Mouse (Mus musculus) midbrain, postnatal 0 days (tissue): ENCODE results near the gene Prkag2. TPM values are rescaled to one million over a fixed set of nuclear protein-coding genes. Genes with fewer than 3 reads are reported as not detected.

Source experiments
- ATAC-seq: fragments of 200-750 bp; cut with Nextera tagmentation; 2 replicates; pipeline ENCODE4 v1.8.0; 2017; ENCODE audit warnings: moderate number of reproducible peaks, mild to moderate bottlenecking, moderate TSS enrichment, moderate library complexity; ENCODE audit not compliant: low FRiP score
- DNase-seq: peaks from one replicate; pipeline ENCODE4 v3.0.0-alpha.2; 2015; ENCODE audit warnings: low spot score
- H3K27ac ChIP-seq: fragments of 300-500 bp; sonication (generic); 2 replicates; pipeline ENCODE4 v1.5.1; 2014; ENCODE audit warnings: low read depth, mild to moderate bottlenecking, low read length, mixed read lengths
- H3K27me3 ChIP-seq: fragments of 300-500 bp; sonication (generic); 2 replicates; pipeline ENCODE4 v1.6.1; 2014; ENCODE audit warnings: low read length, control low read depth, mixed read lengths; ENCODE audit not compliant: insufficient read depth
- H3K36me3 ChIP-seq: fragments of 300-500 bp; sonication (generic); 2 replicates; pipeline ENCODE4 v1.6.1; 2014; ENCODE audit warnings: low read length, control low read depth, mixed read lengths; ENCODE audit not compliant: insufficient read depth
- H3K4me1 ChIP-seq: fragments of 300-500 bp; sonication (generic); 2 replicates; pipeline ENCODE4 v1.6.1; 2014; ENCODE audit warnings: mild to moderate bottlenecking, control low read depth, antibody characterized with exemption, low read length, mixed read lengths; ENCODE audit not compliant: insufficient read depth
- H3K4me2 ChIP-seq: fragments of 300-500 bp; sonication (generic); 2 replicates; pipeline ENCODE4 v1.6.1; 2014; ENCODE audit warnings: low read depth, mild to moderate bottlenecking, low read length, mixed read lengths; ENCODE audit not compliant: poor library complexity, severe bottlenecking
- H3K4me3 ChIP-seq: fragments of 300-500 bp; sonication (generic); 2 replicates; pipeline ENCODE4 v1.5.1; 2014; ENCODE audit warnings: low read depth, mild to moderate bottlenecking, low read length, moderate library complexity
- H3K9ac ChIP-seq: fragments of 300-500 bp; sonication (generic); replicated peaks from 2 replicates; pipeline ENCODE4 v1.6.1; 2014; ENCODE audit warnings: mild to moderate bottlenecking, low read length, moderate library complexity, mixed read lengths; ENCODE audit not compliant: poor library complexity, severe bottlenecking
- H3K9me3 ChIP-seq: fragments of 300-500 bp; sonication (generic); 2 replicates; pipeline ENCODE4 v1.6.1; 2016; ENCODE audit warnings: low read length, control low read depth
- CTCF ChIP-seq: IDR thresholded peaks from 2 replicates; pipeline ENCODE4 v1.5.1; 2016; ENCODE audit warnings: antibody characterized with exemption, mild to moderate bottlenecking
- whole genome bisulfite sequencing: fragments of 180-500 bp; shearing (Covaris S2); extraction: QIAGEN DNeasy Blood & Tissue Kit; methylation state at CpG from one replicate; pipeline ENCODE4 v1.1.7; 2014; 5-methylcytosine and 5-hydroxymethylcytosine counted together
- polyA plus RNA-seq: library from polyadenylated mRNA; unstranded; fragments of >200 nt; fragmentation: Nextera tagmentation; extraction: Ambion mirVana; gene quantifications from 2 replicates; pipeline ENCODE4 v1.2.1, GENCODE M21; 2015
- total RNA-seq: library from RNA; depleted of rRNA; stranded (reverse); fragments of >200 nt; gene quantifications from 2 replicates; pipeline ENCODE4 v1.2.3, GENCODE M21; 2014

Prkag2 gene
- total and polyA plus RNA-seq, 2 experiments from 2014 or later, result 51.6 to 103 TPM

DNA sequence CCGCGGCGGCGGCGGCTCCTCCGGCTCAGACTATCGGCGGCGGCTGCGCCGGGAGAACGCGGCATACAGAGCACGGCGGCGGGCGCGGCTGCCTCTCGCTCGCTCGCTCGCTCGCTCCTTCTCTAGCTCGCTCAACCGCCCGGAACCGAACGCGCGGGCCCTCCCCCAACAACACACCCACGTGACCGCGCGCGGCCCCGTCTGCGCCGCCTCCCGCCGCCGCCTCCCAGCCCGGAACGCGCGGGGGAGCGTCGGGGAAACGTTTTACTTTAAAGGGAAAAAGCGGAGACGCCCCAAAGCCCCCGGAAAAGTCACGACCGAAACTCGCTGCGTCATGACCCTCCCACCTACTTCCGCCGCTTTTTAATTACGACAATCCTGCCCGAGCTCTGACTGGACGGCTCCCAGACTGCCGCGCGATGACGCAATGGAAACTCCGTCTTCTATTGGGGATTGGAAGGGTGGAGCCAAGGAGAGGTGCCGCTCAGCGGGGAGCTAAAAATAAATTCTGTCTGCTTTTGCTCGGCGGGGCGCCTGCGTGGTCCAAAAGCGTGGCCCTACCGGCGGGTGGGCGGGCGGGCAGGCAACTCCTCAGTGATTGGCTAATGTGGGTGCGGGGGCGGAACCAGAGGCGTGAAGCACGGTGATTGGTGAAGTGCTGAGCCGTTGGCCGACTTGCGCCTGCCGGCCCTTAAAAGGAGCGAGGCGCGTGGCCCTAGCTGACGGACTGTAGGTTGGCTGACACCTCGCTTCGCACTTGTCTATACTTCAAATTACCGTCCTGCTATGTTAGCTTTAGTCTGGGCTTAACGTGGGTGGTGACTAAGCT lies 258.0 kb downstream of the Prkag2 start, which contains the start of gene Rheb:
Gene Rheb (minus strand): TSS at position 351 of the 829 bp plus-strand sequence.
- ATAC-seq (peak; percentile 97), DNase-seq (peak; percentile 100)
- H3K9me3 ChIP-seq, result no peaks in the 10 kb centered on the region
- peak within 1 kb of the TSS; percentile 92 for H3K4me2 ChIP-seq
- H3K27me3 ChIP-seq, result no peaks in the 10 kb centered on the region
- peak within 1 kb of the TSS; percentile 91 for H3K9ac ChIP-seq
- H3K27ac ChIP-seq, result peak within 1 kb of the TSS; percentile 98
- H3K4me1 ChIP-seq, result peaks cover 15% of the 10 kb centered on the region
- no peak for TF ChIP-seq CTCF
- under 1% methylated on average over 92 of the region's 92 CpGs for WGBS
- H3K4me3 ChIP-seq, result peak within 1 kb of the TSS; percentile 90
- H3K36me3 ChIP-seq, result no peaks in the 10 kb centered on the region

- Histone ChIP-seq H3K4me2 (peak overlapping the region; percentile 92), H3K27me3 (no peaks in the 10 kb centered on the region), H3K36me3 (no peaks in the 10 kb centered on the region), H3K9ac (peak overlapping the region; percentile 91), H3K4me3 (peak overlapping the region; percentile 90), H3K9me3 (no peaks in the 10 kb centered on the region), H3K27ac (peak overlapping the region; percentile 98), H3K4me1 (peaks cover 15% of the 10 kb centered on the region)
- TF ChIP-seq CTCF, result no peak
- DNase-seq (peak; percentile 32), ATAC-seq (peak; percentile 18; the same call in 1 of the 2 replicates)
- under 1% methylated on average over 44 of the region's 50 CpGs for WGBS
Measured at GRCm38 (mm10) chr5:24841662-24842273, 258.7 kb downstream of the Prkag2 start.

DNA sequence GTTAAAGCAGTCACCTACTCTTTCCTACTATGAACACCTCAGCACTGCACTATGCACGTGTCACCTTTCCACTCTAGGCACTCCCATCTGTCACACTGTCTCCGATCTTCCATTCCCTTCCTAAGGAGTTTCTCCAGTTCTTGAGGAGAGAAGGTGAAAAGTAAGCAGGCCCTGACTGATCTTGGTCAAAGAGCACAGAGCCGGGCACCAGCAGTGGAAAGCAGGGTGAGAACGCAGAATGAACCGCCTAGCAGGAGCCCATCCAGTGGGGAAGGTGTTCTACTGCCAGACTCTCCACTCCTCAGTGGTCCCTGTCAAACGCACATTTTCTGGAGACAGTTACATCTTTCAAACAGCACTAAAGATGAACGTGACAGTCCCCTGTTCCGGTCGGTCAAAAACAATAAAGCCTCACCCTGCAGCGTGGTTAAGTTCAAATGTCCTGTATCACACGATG lies 259.4 kb downstream of the Prkag2 start:
- peak overlapping the region; percentile 90 for H3K4me3 ChIP-seq
- no peaks in the 10 kb centered on the region for H3K9me3 ChIP-seq
- no peaks in the 10 kb centered on the region for H3K36me3 ChIP-seq
- peak overlapping the region; percentile 92 for H3K4me2 ChIP-seq
- peak overlapping the region; percentile 98 for H3K27ac ChIP-seq
- no peak for TF ChIP-seq CTCF
- no peaks in the 10 kb centered on the region for H3K27me3 ChIP-seq
- DNase-seq (no peak), ATAC-seq (no peak)
- peaks cover 15% of the 10 kb centered on the region for H3K4me1 ChIP-seq
- WGBS, result 14% methylated on average over 11 of the region's 11 CpGs
- H3K9ac ChIP-seq, result peak overlapping the region; percentile 91

GRCm38 (mm10) chr5:24834491-24834890 lies 266.0 kb downstream of the Prkag2 start:
- whole genome bisulfite sequencing, result 67% methylated on average over 5 of the region's 5 CpGs
- no peak for TF ChIP-seq CTCF
- H3K27ac ChIP-seq, result no peak overlapping the region

GRCm38 (mm10) chr5:24831912-24832311 lies 268.5 kb downstream of the Prkag2 start:
- TF ChIP-seq CTCF, result no peak
- Histone ChIP-seq H3K36me3 (no peaks in the 10 kb centered on the region), H3K4me2 (no peak overlapping the region), H3K9me3 (no peaks in the 10 kb centered on the region), H3K27ac (no peak overlapping the region), H3K9ac (no peak overlapping the region), H3K4me1 (no peaks in the 10 kb centered on the region), H3K27me3 (no peaks in the 10 kb centered on the region), H3K4me3 (no peak overlapping the region)
- ATAC-seq (no peak), DNase-seq (no peak)
- 90% methylated on average over 3 of the region's 3 CpGs for WGBS

More at GRCm38 (mm10) chr5:24834491-24834890, 266.0 kb downstream of the Prkag2 start:
- DNase-seq (no peak), ATAC-seq (no peak)
- H3K27me3 ChIP-seq, result no peaks in the 10 kb centered on the region
- H3K9me3 ChIP-seq, result no peaks in the 10 kb centered on the region
- H3K4me1 ChIP-seq, result no peaks in the 10 kb centered on the region
- H3K36me3 ChIP-seq, result no peaks in the 10 kb centered on the region
- H3K4me2 ChIP-seq, result no peak overlapping the region
- no peak overlapping the region for H3K9ac ChIP-seq
- no peak overlapping the region for H3K4me3 ChIP-seq

- Histone ChIP-seq H3K9ac (no peak overlapping the region), H3K27me3 (no peaks in the 10 kb centered on the region), H3K4me2 (no peak overlapping the region), H3K4me3 (no peak overlapping the region), H3K36me3 (no peaks in the 10 kb centered on the region), H3K9me3 (no peaks in the 10 kb centered on the region), H3K27ac (no peak overlapping the region), H3K4me1 (no peaks in the 10 kb centered on the region)
- DNase-seq (no peak), ATAC-seq (no peak)
- WGBS, result 98% methylated on average over 3 of the region's 3 CpGs
- no peak for TF ChIP-seq CTCF
Measured at GRCm38 (mm10) chr5:24828446-24828845, 272.0 kb downstream of the Prkag2 start.
